Mouse (Mus musculus): Measurements from ENCODE around the gene Limch1.

The Limch1 gene

DNA sequence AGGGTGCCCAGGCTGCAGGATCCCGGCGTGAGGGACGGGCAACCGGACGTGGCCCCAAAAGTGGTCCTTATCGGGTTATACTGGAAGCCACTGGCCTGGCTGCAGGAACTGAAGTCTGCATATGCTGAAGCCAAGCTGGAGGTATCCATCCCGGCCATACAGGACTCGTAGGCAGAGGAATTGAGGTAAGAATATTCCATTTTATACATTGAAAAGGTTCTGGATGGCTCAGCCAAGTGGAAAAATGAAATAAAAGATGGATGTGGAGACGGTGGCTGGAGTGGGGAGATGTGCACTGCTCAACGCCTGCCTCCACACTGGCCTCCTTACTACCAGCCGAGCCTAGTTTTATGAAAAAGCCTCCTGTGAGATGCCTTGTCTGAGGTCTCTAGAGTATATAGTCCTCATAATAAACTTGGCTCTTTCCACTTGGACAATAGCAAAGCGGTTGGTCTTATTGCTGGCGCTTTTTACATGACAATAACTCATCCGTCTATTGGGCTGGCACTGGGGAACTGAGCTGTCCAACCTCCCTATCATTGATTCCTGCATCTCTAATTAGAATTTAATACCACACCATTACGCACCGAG lies 353.2 kb downstream of the Limch1 start, which contains the start of gene Phox2b:
Gene Phox2b, minus strand, starts transcription at position 569 of the 591 bp plus-strand sequence.
- no peak for DNase-seq (ENCODE audit: extremely low read depth, low read depth)

DNA sequence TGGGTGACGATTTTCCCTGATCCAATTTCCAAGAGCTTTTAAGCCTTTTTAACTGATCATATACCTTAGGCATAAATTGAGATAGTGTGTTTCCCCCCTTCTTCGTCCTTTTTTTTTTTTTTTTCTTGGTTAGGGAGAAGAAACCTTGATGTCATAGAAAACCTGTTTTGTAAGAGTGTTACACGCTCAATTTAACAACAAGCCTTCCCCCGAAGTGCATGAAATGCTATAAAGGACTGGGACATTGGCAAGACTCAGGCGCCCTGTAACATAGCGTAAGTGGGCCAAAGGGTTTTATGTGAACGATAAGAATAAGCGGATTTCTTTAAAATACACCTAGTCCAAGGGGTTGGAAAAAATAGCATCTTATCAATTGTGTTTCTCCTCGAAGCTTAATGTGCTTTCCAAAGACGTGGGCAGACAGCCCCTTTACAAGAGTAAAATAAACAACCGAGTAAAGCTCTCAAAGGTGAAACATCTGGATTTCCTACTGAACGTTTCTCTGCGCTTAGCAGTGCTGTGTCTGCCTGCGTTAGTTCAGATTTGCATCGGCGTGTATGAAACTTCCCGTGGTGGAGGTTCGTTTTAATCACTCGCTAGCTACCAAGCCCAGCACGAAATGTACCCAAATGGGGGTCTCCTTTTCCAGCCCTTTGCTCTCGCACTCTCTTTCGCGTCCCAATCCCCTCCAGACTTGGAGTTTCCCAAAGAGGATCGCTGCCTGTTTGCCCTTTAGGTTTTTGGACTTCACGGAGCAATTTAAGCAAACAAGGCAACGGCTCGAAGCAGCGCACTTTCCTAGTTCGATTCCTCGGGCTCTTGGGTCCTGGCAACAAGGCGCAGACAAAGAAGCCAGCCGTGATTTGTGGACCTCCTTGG lies 354.0 kb downstream of the Limch1 start:
- DNase-seq (ENCODE audit: extremely low read depth, low read depth), result no peak

DNA sequence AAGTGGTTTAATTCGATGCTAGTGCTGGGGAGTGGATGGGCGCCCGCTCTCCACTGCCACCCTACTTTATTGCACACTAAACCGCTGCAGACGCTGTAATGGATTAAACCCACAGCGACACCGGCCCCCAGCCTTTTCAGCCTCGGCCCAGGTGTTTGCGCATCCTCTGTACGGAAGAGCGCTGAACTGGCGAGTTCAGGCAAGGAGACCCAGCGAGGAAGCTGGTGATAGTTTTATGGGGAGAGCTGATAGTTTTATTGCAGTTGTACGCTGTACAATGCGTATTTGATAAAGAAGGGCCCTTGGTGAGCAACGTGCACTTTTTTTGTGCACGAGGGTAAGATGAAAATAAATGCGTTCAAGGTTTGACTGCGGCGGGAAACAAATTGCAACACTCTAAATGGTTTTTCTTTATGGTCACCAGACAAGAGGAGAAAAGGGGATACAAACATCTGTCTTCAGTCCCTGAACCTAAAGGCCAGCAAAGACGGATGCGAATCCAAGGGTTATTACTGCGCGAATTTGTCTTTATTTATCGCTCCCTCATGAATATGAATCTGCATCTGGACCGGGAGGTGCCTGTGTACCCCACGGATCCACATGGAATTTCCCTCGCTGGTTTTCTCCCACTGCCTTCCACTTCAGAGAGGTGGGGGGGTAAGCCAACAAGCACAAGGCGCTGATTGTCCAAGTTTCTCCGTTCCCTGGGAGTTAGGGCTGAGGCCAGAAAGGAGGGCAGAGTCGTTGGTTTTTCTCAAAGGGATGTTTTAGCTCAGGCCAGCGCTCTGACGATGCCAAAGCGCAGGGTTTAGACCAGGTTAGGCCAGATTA lies 355.2 kb downstream of the Limch1 start:
- DNase-seq (ENCODE audit: extremely low read depth, low read depth), result no peak

DNA sequence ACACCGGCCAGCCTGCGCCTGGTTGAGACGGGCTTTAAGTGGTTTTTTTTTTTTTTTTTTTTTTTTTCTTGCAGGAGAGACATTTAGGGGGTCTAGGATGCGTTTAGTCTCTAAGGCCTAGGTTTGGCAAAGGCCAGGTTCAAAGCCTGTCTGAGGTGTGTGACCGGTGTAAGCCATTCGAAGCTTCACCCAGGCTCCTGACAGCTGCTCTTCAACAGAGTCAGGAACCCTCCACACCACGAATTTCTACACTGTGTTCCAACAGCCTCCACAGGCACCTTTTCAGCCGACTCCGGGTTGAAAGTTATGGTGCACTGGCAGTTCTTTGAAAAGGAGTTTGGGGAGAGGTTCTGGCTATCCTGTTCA lies 355.8 kb downstream of the Limch1 start:
- no peak for DNase-seq (ENCODE audit: extremely low read depth, low read depth)

DNA sequence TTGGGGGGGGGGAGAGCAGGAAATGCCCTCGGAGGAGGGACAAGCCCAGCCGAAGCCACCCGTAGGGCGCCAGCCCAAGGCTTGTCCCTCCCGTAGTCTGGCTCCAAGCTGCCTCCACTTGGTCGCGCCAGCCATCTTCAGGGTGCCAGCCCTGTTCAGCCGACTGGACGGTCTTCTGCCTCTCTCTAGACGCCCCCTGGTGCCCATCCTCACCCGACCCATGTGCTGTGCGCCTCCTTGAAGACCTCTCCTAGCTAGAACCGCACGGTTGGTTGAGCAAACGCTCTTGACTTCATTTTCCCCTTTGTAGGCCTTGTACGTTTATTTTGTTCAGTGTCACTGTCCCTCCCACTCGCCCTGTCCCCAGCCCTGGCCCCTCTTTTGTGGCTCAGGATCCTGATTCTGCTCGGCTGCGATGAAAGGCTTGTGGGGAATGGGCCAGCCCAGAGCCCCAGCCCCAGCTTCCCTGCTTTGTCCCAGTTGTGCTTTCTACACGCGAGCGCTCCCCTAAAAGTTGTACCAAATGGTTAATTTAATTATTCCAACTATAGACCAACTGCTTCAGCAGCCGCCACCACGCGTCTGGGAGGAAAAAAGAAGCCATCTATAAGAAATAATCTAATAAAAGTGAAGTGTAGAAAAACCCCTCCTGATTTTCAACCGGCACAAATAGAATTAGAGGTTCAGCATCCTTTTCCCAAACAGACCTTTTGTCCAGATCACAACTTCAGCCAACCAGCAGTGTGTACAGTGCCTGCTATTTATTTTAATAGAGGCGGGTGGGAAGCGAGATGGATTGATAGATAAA lies 356.4 kb downstream of the Limch1 start:
- DNase-seq (ENCODE audit: extremely low read depth, low read depth), result no peak

DNA sequence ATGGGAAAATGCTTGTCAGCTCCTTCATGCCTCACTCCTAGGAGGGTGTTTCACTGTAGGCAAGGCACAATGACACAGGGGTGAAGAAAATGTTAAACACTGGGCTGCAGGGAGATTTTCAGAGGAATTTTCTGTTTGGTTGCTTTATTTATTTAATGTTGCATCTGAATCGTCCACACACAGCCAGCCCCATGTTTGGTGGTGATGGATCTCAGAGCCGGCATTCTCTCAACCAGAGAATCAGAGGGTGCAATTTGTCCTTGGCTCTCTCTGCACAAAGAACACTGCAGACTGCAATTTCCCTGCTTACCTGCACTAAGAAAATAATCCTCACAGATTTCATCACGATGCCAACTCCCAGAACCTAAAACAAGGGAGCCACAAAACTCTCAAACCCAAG lies 357.4 kb downstream of the Limch1 start:
- no peak for DNase-seq (ENCODE audit: extremely low read depth, low read depth)

DNA sequence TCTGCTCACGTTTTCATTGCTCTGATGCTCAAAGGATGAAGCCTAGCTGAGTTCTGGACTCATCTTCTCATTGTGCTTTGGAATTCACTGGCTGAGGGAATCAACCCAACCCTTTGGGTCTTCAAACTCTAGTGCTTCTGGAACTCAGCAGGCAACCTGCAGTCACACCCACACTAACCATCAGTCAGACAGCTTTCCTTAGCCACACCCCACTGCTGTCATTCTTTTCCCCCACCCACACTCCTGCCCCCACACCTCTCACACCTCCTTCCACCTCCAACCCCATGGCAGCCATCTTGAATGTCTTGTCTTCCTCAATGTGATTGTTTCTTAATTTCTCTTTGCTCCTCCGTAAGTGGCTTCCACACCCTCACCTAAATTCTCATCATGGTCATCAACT lies 360.6 kb downstream of the Limch1 start:
- DNase-seq (ENCODE audit: extremely low read depth, low read depth), result no peak
